Mouse (Mus musculus): ENCODE data around the gene Olfr781. TPM values are rescaled to one million over a fixed set of nuclear protein-coding genes. Genes with fewer than 3 reads are reported as not detected.
"Not testable (repeated sequence)": the region's sequence is repeated elsewhere in the genome, so short reads cannot be mapped to it uniquely, and the experiment has no call there.

Olfr781 gene
- not detected in 2 replicates for polyA plus RNA-seq (2012; rRNA removed)

GRCm38 (mm10) chr10:129328554-129328953 is at the start of gene Olfr781:
TSS of gene Olfr781 (plus strand) at chr10:129328854.
- DNase-seq: no peak
- H3K27me3 ChIP-seq (replicated peaks; ENCODE audit: control insufficient read depth, insufficient read depth, low read length): no peaks in the 10 kb centered on the region
- no peaks in the 10 kb centered on the region for H3K36me3 ChIP-seq (ENCODE audit: control insufficient read depth, insufficient read depth, low read length)
- H3K4me1 ChIP-seq (ENCODE audit: control insufficient read depth, insufficient read depth, low read length): no peaks in the 10 kb centered on the region
- H3K4me3 ChIP-seq (ENCODE audit: insufficient read depth, low read depth, low read length): no peak within 1 kb of the TSS
- no peak within 1 kb of the TSS for H3K27ac ChIP-seq (ENCODE audit: insufficient read depth, low read depth, low read length)
- TF ChIP-seq POLR2A (IDR thresholded peaks at IDR 0.05; ENCODE audit: low read depth, low read length): no peak

DNA sequence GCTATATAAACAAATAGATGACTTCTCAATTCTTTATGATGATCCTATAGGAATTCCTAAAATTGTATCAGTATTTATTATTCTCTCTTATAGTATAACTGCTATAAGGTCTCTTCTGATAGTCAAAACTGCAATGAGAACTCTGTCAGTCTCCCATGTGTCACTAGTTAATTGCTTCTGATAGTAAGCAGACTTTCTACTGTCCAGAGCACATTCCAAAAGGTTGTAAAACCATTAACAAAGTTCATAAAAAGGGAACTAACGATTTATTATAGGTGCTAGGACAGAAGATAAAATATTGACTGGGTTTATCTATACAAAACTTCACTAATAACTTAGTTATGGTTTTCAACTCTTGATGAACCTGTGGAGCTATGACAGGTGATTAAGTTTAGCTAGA is 15.7 kb upstream of the Olfr781 start:
- not testable (repeated sequence) for H3K27ac ChIP-seq (ENCODE audit: insufficient read depth, low read depth, low read length); H3K4me1 ChIP-seq (ENCODE audit: control insufficient read depth, insufficient read depth, low read length); H3K27me3 ChIP-seq (replicated peaks; ENCODE audit: control insufficient read depth, insufficient read depth, low read length); H3K36me3 ChIP-seq (ENCODE audit: control insufficient read depth, insufficient read depth, low read length); DNase-seq; H3K4me3 ChIP-seq (ENCODE audit: insufficient read depth, low read depth, low read length)
- 41% methylated on average over 1 of the region's 1 CpGs for WGBS

GRCm38 (mm10) chr10:129313521-129313920 is 15.1 kb upstream of the Olfr781 start:
- H3K27ac ChIP-seq (ENCODE audit: insufficient read depth, low read depth, low read length); H3K4me3 ChIP-seq (ENCODE audit: insufficient read depth, low read depth, low read length): not testable (repeated sequence)
- 40% methylated on average over 1 of the region's 1 CpGs for WGBS

DNA sequence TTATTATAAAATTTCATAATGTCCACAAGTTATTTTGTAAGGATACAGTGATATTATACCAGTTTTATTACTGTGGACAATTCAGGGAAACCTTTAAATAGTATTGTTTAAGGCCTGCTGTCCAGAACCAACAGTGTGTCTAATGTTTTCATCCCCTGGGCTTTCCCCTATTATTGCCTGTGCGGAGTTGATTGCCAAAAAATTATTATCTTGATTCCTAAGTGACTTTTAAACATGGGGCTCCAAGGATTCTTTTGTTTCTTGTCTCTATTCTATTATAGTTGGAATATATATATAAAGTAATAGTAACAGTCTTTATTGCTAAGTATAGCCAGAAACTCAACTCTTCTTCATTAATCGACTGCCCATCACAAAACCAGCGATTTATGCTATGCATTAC is 10.8 kb upstream of the Olfr781 start, which contains the start of gene Olfr780:
TSS of gene Olfr780 (plus strand) at position 301 of the 400 bp plus-strand sequence.
- TF ChIP-seq CTCF (conservative IDR thresholded peaks at IDR 0.05; ENCODE audit: insufficient read depth, insufficient read length, low read depth, low read length): no peak
- TF ChIP-seq POLR2A (IDR thresholded peaks at IDR 0.05; ENCODE audit: low read depth, low read length): no peak
- 83% methylated on average over 3 of the region's 3 CpGs for WGBS
- Histone ChIP-seq H3K36me3 (ENCODE audit: control insufficient read depth, insufficient read depth, low read length) (no peaks in the 10 kb centered on the region), H3K4me1 (ENCODE audit: control insufficient read depth, insufficient read depth, low read length) (no peaks in the 10 kb centered on the region), H3K27ac (ENCODE audit: insufficient read depth, low read depth, low read length) (no peak within 1 kb of the TSS), H3K4me3 (ENCODE audit: insufficient read depth, low read depth, low read length) (no peak within 1 kb of the TSS), H3K27me3 (replicated peaks; ENCODE audit: control insufficient read depth, insufficient read depth, low read length) (no peaks in the 10 kb centered on the region; the same call in 1 of the 2 replicates)
- no peak for DNase-seq

More at GRCm38 (mm10) chr10:129313521-129313920, 15.1 kb upstream of the Olfr781 start:
- DNase-seq; H3K27me3 ChIP-seq (replicated peaks; ENCODE audit: control insufficient read depth, insufficient read depth, low read length); H3K36me3 ChIP-seq (ENCODE audit: control insufficient read depth, insufficient read depth, low read length); H3K4me1 ChIP-seq (ENCODE audit: control insufficient read depth, insufficient read depth, low read length): not testable (repeated sequence)

DNA sequence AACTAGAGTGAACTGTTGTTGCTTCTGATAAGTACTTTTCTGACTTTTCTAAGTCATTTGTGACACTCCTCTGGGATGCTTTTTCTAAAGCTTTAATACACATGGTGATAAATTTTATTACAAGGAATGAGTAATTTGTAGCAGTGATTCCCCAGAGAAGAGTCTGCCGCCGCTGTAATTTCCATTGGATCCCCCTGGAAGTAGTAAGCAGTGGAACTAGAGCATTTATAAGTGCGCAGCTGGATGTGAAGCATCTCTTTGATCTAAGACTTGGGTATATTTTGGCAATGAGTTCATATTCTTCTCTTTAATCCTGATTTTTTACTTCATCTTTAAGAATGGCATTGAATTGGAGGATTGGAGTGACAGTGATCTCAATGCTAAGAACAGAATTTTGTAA is 19.9 kb downstream of the Olfr781 start, which contains the start of gene Olfr782:
TSS of gene Olfr782 (plus strand) at position 301 of the 400 bp plus-strand sequence.
- Histone ChIP-seq H3K36me3 (ENCODE audit: control insufficient read depth, insufficient read depth, low read length) (no peaks in the 10 kb centered on the region), H3K4me1 (ENCODE audit: control insufficient read depth, insufficient read depth, low read length) (no peaks in the 10 kb centered on the region), H3K27ac (ENCODE audit: insufficient read depth, low read depth, low read length) (no peak within 1 kb of the TSS), H3K27me3 (replicated peaks; ENCODE audit: control insufficient read depth, insufficient read depth, low read length) (no peaks in the 10 kb centered on the region), H3K4me3 (ENCODE audit: insufficient read depth, low read depth, low read length) (no peak within 1 kb of the TSS)
- WGBS: 88% methylated on average over 3 of the region's 3 CpGs
- no peak for TF ChIP-seq CTCF (conservative IDR thresholded peaks at IDR 0.05; ENCODE audit: insufficient read depth, insufficient read length, low read depth, low read length)
- TF ChIP-seq POLR2A (IDR thresholded peaks at IDR 0.05; ENCODE audit: low read depth, low read length): no peak
- no peak for DNase-seq

GRCm38 (mm10) chr10:129352475-129352874 is 23.8 kb downstream of the Olfr781 start:
- not testable (repeated sequence) for H3K27me3 ChIP-seq (replicated peaks; ENCODE audit: control insufficient read depth, insufficient read depth, low read length); H3K27ac ChIP-seq (ENCODE audit: insufficient read depth, low read depth, low read length); H3K36me3 ChIP-seq (ENCODE audit: control insufficient read depth, insufficient read depth, low read length); H3K4me3 ChIP-seq (ENCODE audit: insufficient read depth, low read depth, low read length); H3K4me1 ChIP-seq (ENCODE audit: control insufficient read depth, insufficient read depth, low read length); DNase-seq
- 55% methylated on average over 2 of the region's 2 CpGs for WGBS

DNA sequence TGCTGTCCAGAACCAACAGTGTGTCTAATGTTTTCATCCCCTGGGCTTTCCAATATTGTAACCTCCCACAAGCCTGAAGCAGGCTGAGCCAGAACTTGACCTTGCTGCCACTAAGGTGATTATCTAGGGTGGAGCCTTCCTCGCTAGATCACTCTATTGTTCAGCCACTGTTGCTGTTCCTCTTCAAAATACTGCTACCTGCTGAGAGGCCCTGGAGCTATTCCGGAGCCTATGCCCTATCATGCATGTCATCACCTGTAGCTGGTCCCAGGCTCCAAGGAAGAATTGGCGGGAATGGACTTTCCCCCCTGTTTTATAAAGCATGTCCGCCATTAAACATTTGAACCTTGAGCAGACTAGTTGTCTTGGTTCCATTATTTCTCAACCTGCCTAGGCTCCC is 27.8 kb downstream of the Olfr781 start:
- not testable (repeated sequence) for DNase-seq; H3K27me3 ChIP-seq (replicated peaks; ENCODE audit: control insufficient read depth, insufficient read depth, low read length); H3K4me1 ChIP-seq (ENCODE audit: control insufficient read depth, insufficient read depth, low read length); H3K36me3 ChIP-seq (ENCODE audit: control insufficient read depth, insufficient read depth, low read length); H3K4me3 ChIP-seq (ENCODE audit: insufficient read depth, low read depth, low read length); H3K27ac ChIP-seq (ENCODE audit: insufficient read depth, low read depth, low read length)
- 78% methylated on average over 4 of the region's 4 CpGs for WGBS

DNA sequence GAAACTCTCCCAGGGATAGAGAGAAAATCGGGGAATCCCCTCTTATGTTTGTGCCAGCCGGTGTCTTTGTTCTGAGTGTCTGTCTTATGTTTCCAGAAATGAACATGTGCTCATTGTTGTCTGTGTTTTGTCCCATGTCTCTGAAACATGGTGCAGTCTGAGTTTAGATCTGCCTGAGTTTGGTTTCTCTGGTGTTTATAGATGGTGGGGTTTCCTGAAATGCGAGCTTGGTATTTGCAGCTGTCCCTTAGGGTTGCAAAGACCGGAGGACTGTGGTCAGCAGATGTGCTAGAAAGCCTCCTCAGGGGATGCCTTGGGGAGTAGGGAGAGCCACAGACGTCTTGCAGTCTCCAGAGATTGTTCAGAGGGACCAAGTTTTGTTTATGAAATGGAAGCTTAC is 28.7 kb downstream of the Olfr781 start:
- WGBS: 71% methylated on average over 5 of the region's 5 CpGs
- H3K27ac ChIP-seq (ENCODE audit: insufficient read depth, low read depth, low read length): no peak overlapping the region
- H3K4me1 ChIP-seq (ENCODE audit: control insufficient read depth, insufficient read depth, low read length): no peaks in the 10 kb centered on the region
- no peaks in the 10 kb centered on the region for H3K36me3 ChIP-seq (ENCODE audit: control insufficient read depth, insufficient read depth, low read length)
- TF ChIP-seq CTCF (conservative IDR thresholded peaks at IDR 0.05; ENCODE audit: insufficient read depth, insufficient read length, low read depth, low read length): no peak
- TF ChIP-seq POLR2A (IDR thresholded peaks at IDR 0.05; ENCODE audit: low read depth, low read length): no peak
- DNase-seq: no peak
- no peak overlapping the region for H3K4me3 ChIP-seq (ENCODE audit: insufficient read depth, low read depth, low read length)
- H3K27me3 ChIP-seq (replicated peaks; ENCODE audit: control insufficient read depth, insufficient read depth, low read length): no peaks in the 10 kb centered on the region

DNA sequence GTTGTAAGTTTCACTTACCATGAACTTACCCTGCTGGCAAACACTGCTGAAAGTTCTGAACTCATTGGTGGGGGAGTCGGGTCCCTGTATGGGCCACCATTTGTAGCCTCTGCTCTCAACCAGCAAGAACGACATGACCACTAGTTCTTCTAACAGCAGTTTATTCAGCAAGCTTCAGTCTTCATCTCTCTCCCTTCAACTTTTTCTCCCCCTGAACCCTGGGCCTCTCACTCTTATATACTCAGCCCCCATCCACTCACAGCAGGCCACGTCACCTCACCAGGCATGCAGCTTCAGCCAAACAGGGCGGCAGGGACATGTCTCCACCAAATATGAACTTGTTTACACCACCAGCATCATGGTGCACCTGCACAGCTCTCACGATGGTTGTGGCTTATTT is 45.4 kb downstream of the Olfr781 start:
- H3K36me3 ChIP-seq (ENCODE audit: control insufficient read depth, insufficient read depth, low read length); DNase-seq; H3K27ac ChIP-seq (ENCODE audit: insufficient read depth, low read depth, low read length); H3K27me3 ChIP-seq (replicated peaks; ENCODE audit: control insufficient read depth, insufficient read depth, low read length); H3K4me1 ChIP-seq (ENCODE audit: control insufficient read depth, insufficient read depth, low read length); H3K4me3 ChIP-seq (ENCODE audit: insufficient read depth, low read depth, low read length): not testable (repeated sequence)
- WGBS: 85% methylated on average over 5 of the region's 5 CpGs
